10 mouse cellular contexts compared by ENCODE assay signal in the genomic region with DNA sequence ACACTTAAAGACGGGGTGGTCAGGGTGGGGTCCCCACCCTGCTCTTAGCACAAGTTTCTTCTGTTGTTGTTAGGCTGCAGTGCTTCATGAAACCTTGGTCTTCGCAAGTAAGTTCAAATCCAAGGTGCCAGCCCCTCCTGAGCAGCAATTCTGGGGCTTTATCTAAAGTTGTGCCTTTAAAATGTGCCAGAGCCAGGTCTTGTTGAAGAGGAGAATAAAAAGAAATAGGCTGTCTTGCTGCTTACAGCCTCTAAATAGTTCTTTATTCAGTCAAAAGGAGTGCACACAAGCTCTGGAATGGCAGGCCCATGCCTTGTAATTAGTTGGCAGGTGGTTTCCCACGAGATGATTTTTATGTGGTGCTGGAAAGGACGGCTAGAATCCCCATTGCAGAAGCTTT. TPM values are rescaled to one million over a fixed set of nuclear protein-coding genes. Genes with fewer than 3 reads are reported as not detected.
DNase-seq lines count a peak whose midpoint lies in the region; ATAC-seq and TF ChIP-seq lines count a peak whose summit lies in the region.
"Had no signal": no experiment of that assay in that cellular context is flagged by ENCODE, and none has a peak within 500 bp of the region (broad histone marks: within the 10 kb centered on the region; RNA-seq: fewer than 3 reads in every experiment).

No protein-coding gene starts in this region.

- H3K27me3 ChIP-seq in heart, embryonic 12.5 days (replicated peaks) = no peaks in the 10 kb centered on the region
- no peaks in the 10 kb centered on the region for H3K27me3 ChIP-seq in C2C12 (ENCODE audit: control insufficient read depth, insufficient read depth, insufficient read length)
- no peaks in the 10 kb centered on the region for H3K27me3 ChIP-seq in limb, embryonic 14.5 days (ENCODE audit: control insufficient read depth, insufficient read depth, low read length)
- no peaks in the 10 kb centered on the region for H3K27me3 ChIP-seq in thymus, adult 2 months (ENCODE audit: control insufficient read depth, insufficient read depth, low read length)

- peaks cover 27% of the 10 kb centered on the region for H3K4me1 ChIP-seq in heart, embryonic 12.5 days (replicated peaks)
- no peaks in the 10 kb centered on the region; the same call in 1 of the 2 replicates for H3K4me1 ChIP-seq in embryonic fibroblast, embryonic 13.5 days (ENCODE audit: control insufficient read depth, insufficient read depth, low read length)
- H3K4me1 ChIP-seq in limb, embryonic 14.5 days (ENCODE audit: control insufficient read depth, insufficient read depth, low read length) = peaks cover 16% of the 10 kb centered on the region
- peaks cover 14% of the 10 kb centered on the region for H3K4me1 ChIP-seq in thymus, adult 2 months (replicated peaks; ENCODE audit: control insufficient read depth, insufficient read depth, low read length)

- TF ChIP-seq POLR2A in embryonic fibroblast, embryonic 13.5 days (IDR thresholded peaks at IDR 0.05; ENCODE audit: low read depth, low read length) = no peak
- TF ChIP-seq POLR2A in limb, embryonic 14.5 days (IDR thresholded peaks at IDR 0.05; ENCODE audit: borderline replicate concordance, extremely low read depth, insufficient read depth, insufficient read length) = no peak
- TF ChIP-seq POLR2A in thymus, adult 2 months (IDR thresholded peaks at IDR 0.05; ENCODE audit: control insufficient read depth, extremely low read depth, insufficient read depth, low read length, poor library complexity) = no peak

- DNase-seq in heart, adult 9 months (ENCODE audit: low spot score in 2 of 2) = no peak
- no peak for DNase-seq in limb, embryonic 14.5 days (ENCODE audit: low spot score)
- DNase-seq in left cerebral cortex, adult 11 months (ENCODE audit: low spot score) = no peak
- DNase-seq in thymus, adult 2 months = no peak
- no peak for DNase-seq in adrenal gland, postnatal 25 days
- DNase-seq: thymus, adult 18-20 months had no signal

- peak overlapping the region; percentile 93; the same call in 1 of the 2 replicates for H3K4me3 ChIP-seq in heart, embryonic 12.5 days
- peak overlapping the region; percentile 93 for H3K4me3 ChIP-seq in C2C12 (ENCODE audit: insufficient read depth, poor library complexity, severe bottlenecking)
- peak overlapping the region; percentile 76 for H3K4me3 ChIP-seq in embryonic fibroblast, embryonic 13.5 days (ENCODE audit: insufficient read depth, low read length)
- peak overlapping the region; percentile 100; the same call in 1 of the 2 replicates for H3K4me3 ChIP-seq in limb, embryonic 14.5 days (replicated peaks; ENCODE audit: low read length)
- no peak overlapping the region for H3K4me3 ChIP-seq in thymus, adult 2 months (ENCODE audit: control insufficient read depth, insufficient read depth, low read length)

- no peaks in the 10 kb centered on the region for H3K9me3 ChIP-seq in heart, embryonic 12.5 days (replicated peaks)
- no peaks in the 10 kb centered on the region for H3K9me3 ChIP-seq in limb, embryonic 14.5 days (ENCODE audit: control insufficient read depth, low read length)

- no peak for TF ChIP-seq CTCF in C2C12 (IDR thresholded peaks at IDR 0.05; ENCODE audit: control insufficient read depth, insufficient read depth, insufficient read length)
- TF ChIP-seq CTCF in embryonic fibroblast, embryonic 13.5 days (IDR thresholded peaks at IDR 0.05; ENCODE audit: borderline replicate concordance, insufficient read depth, low read length) = no peak
- no peak for TF ChIP-seq CTCF in thymus, adult 2 months (IDR thresholded peaks at IDR 0.05; ENCODE audit: borderline replicate concordance, control insufficient read depth, extremely low read depth, insufficient read depth, low read length, poor library complexity)

- ATAC-seq in heart, embryonic 12.5 days (ENCODE audit: insufficient number of reproducible peaks, low FRiP score) = no peak
- ATAC-seq in limb, embryonic 14.5 days (ENCODE audit: low FRiP score, low read depth) = no peak

- peaks cover 50% of the 10 kb centered on the region for H3K79me2 ChIP-seq in C2C12 (ENCODE audit: control insufficient read depth, insufficient read depth)

- H3K9ac ChIP-seq in heart, embryonic 12.5 days = peak overlapping the region; percentile 99
- 0 out of 2 replicates have a peak overlapping the region, but pooled peaks have one; percentile 100 for H3K9ac ChIP-seq in limb, embryonic 14.5 days (ENCODE audit: low read depth, low read length, severe bottlenecking)

- no peak overlapping the region for H3K27ac ChIP-seq in heart, embryonic 12.5 days (ENCODE audit: poor library complexity, severe bottlenecking)
- H3K27ac ChIP-seq in embryonic fibroblast, embryonic 13.5 days (ENCODE audit: insufficient read depth, low read length) = no peak overlapping the region
- no peak overlapping the region for H3K27ac ChIP-seq in limb, embryonic 14.5 days (replicated peaks; ENCODE audit: low read depth, low read length)
- H3K27ac ChIP-seq in thymus, adult 2 months (ENCODE audit: control insufficient read depth, insufficient read depth, low read length) = no peak overlapping the region

- H3K79me3 ChIP-seq in C2C12 (ENCODE audit: low read depth) = peaks cover 38% of the 10 kb centered on the region

- H3ac ChIP-seq in C2C12 (ENCODE audit: control insufficient read depth, insufficient read length, low read depth) = peak overlapping the region; percentile 65

- 82% methylated on average over 4 of the region's 4 CpGs for WGBS in heart, embryonic 12.5 days
- WGBS in limb, embryonic 14.5 days = 51% methylated on average over 4 of the region's 4 CpGs
- WGBS in thymus, adult 2 months = 76% methylated on average over 4 of the region's 4 CpGs

- H3K4me2 ChIP-seq in heart, embryonic 12.5 days = 0 out of 2 replicates have a peak overlapping the region, but pooled peaks have one; percentile 85
- 0 out of 2 replicates have a peak overlapping the region, but pooled peaks have one; percentile 65 for H3K4me2 ChIP-seq in limb, embryonic 14.5 days (replicated peaks; ENCODE audit: low read depth, low read length, severe bottlenecking)

- peaks cover 61% of the 10 kb centered on the region for H3K36me3 ChIP-seq in heart, embryonic 12.5 days
- peaks cover 64% of the 10 kb centered on the region for H3K36me3 ChIP-seq in C2C12 (ENCODE audit: control insufficient read depth, insufficient read depth)
- peaks cover 59% of the 10 kb centered on the region for H3K36me3 ChIP-seq in limb, embryonic 14.5 days (ENCODE audit: control insufficient read depth, insufficient read depth, low read length)
- peaks cover 43% of the 10 kb centered on the region for H3K36me3 ChIP-seq in thymus, adult 2 months (ENCODE audit: control insufficient read depth, insufficient read depth, low read length)

TF ChIP-seq in C2C12, 6 proteins besides CTCF, POLR2A, EP300 and RAD21:
- TF ChIP-seq USF1 (IDR thresholded peaks at IDR 0.05; ENCODE audit: low read depth) = no peak
- TF ChIP-seq CEBPB (IDR thresholded peaks at IDR 0.05; ENCODE audit: low read depth) = no peak

RNA-seq across cellular contexts. Expression of a gene that starts 2.9 kb away (rescaled TPM):
- polyA plus RNA-seq in heart, embryonic 12.5 days (2016; fragmentation: Nextera tagmentation; extraction: Ambion mirVana) = 1,145 and 1,216 TPM in 2 replicates
- polyA plus RNA-seq in C2C12 (2012; fragmentation: generic; extraction: Trizol) = 3,185 TPM
- 1,421 and 1,560 TPM in 2 replicates for polyA plus RNA-seq in embryonic fibroblast, embryonic 13.5 days (2011; ENCODE audit: insufficient read length, low read depth, missing spikeins)
- 1,054 and 1,323 TPM in 2 replicates for polyA plus RNA-seq in limb, embryonic 14.5 days (2012; rRNA removed)
- 3,510 and 3,666 TPM in 2 replicates for polyA plus RNA-seq in limb, embryonic 14.5 days (2014; fragmentation: Nextera tagmentation; extraction: Ambion mirVana)
- 543 and 698 TPM in 2 replicates for polyA plus RNA-seq in thymus, adult 2 months (2012; rRNA removed)
- total RNA-seq in adrenal gland, postnatal 25 days (2021) = 564 and 876 TPM in 2 replicates

RNA-seq across cellular contexts. Expression of a gene that starts 10.1 kb away (rescaled TPM):
- polyA plus RNA-seq in heart, embryonic 12.5 days (2016; fragmentation: Nextera tagmentation; extraction: Ambion mirVana) = 0.15 TPM in 1 of 2 replicates, not detected in the other
- polyA plus RNA-seq in C2C12 (2012; fragmentation: generic; extraction: Trizol) = 0.09 TPM
- not detected in 2 replicates for polyA plus RNA-seq in embryonic fibroblast, embryonic 13.5 days (2011; ENCODE audit: insufficient read length, low read depth, missing spikeins)
- polyA plus RNA-seq in limb, embryonic 14.5 days (2012; rRNA removed) = 0.84 and 1.4 TPM in 2 replicates
- 0.26 and 0.37 TPM in 2 replicates for polyA plus RNA-seq in limb, embryonic 14.5 days (2014; fragmentation: Nextera tagmentation; extraction: Ambion mirVana)
- 38.2 and 44.0 TPM in 2 replicates for polyA plus RNA-seq in thymus, adult 2 months (2012; rRNA removed)
- 0.91 and 1.0 TPM in 2 replicates for total RNA-seq in adrenal gland, postnatal 25 days (2021)

RNA-seq across cellular contexts. Expression of a gene that starts 15.6 kb away (rescaled TPM):
- polyA plus RNA-seq in heart, embryonic 12.5 days (2016; fragmentation: Nextera tagmentation; extraction: Ambion mirVana) = 82.7 and 83.0 TPM in 2 replicates
- polyA plus RNA-seq in C2C12 (2012; fragmentation: generic; extraction: Trizol) = 84.4 TPM
- polyA plus RNA-seq in embryonic fibroblast, embryonic 13.5 days (2011; ENCODE audit: insufficient read length, low read depth, missing spikeins) = 65.6 and 68.7 TPM in 2 replicates
- 256 and 337 TPM in 2 replicates for polyA plus RNA-seq in limb, embryonic 14.5 days (2012; rRNA removed)
- 109 and 116 TPM in 2 replicates for polyA plus RNA-seq in limb, embryonic 14.5 days (2014; fragmentation: Nextera tagmentation; extraction: Ambion mirVana)
- polyA plus RNA-seq in thymus, adult 2 months (2012; rRNA removed) = 1,726 and 1,877 TPM in 2 replicates
- total RNA-seq in adrenal gland, postnatal 25 days (2021) = 126 and 138 TPM in 2 replicates

RNA-seq across cellular contexts. Expression of a gene that starts 17.2 kb away (rescaled TPM):
- polyA plus RNA-seq in heart, embryonic 12.5 days (2016; fragmentation: Nextera tagmentation; extraction: Ambion mirVana) = not detected in 2 replicates
- polyA plus RNA-seq in C2C12 (2012; fragmentation: generic; extraction: Trizol) = not detected
- polyA plus RNA-seq in embryonic fibroblast, embryonic 13.5 days (2011; ENCODE audit: insufficient read length, low read depth, missing spikeins) = not detected in 2 replicates
- polyA plus RNA-seq in limb, embryonic 14.5 days (2012; rRNA removed) = 0.04 TPM in 1 of 2 replicates, not detected in the other
- polyA plus RNA-seq in limb, embryonic 14.5 days (2014; fragmentation: Nextera tagmentation; extraction: Ambion mirVana) = 0.19 TPM in 1 of 2 replicates, not detected in the other
- not detected in 2 replicates for polyA plus RNA-seq in thymus, adult 2 months (2012; rRNA removed)
- not detected in 2 replicates for total RNA-seq in adrenal gland, postnatal 25 days (2021)
- total RNA-seq: left cerebral cortex, adult 18-20 months had no signal

RNA-seq across cellular contexts. Expression of a gene that starts 17.4 kb away (rescaled TPM):
- not detected in 2 replicates for polyA plus RNA-seq in heart, embryonic 12.5 days (2016; fragmentation: Nextera tagmentation; extraction: Ambion mirVana)
- polyA plus RNA-seq in C2C12 (2012; fragmentation: generic; extraction: Trizol) = not detected
- not detected in 2 replicates for polyA plus RNA-seq in embryonic fibroblast, embryonic 13.5 days (2011; ENCODE audit: insufficient read length, low read depth, missing spikeins)
- not detected in 2 replicates for polyA plus RNA-seq in limb, embryonic 14.5 days (2012; rRNA removed)
- polyA plus RNA-seq in limb, embryonic 14.5 days (2014; fragmentation: Nextera tagmentation; extraction: Ambion mirVana) = not detected in 2 replicates
- 0.15 TPM in 1 of 2 replicates, not detected in the other for polyA plus RNA-seq in thymus, adult 2 months (2012; rRNA removed)
- total RNA-seq in adrenal gland, postnatal 25 days (2021) = not detected in 2 replicates
- total RNA-seq: left cerebral cortex, adult 18-20 months had no signal

Comparison
In these comparisons a context has a peak if more than half of its experiments do, and no peak if none do; other contexts are left out.
1. RNA of a gene that starts 10.1 kb away (polyA plus RNA-seq): 38.2 to 44.0 TPM in thymus, adult 2 months; 0.26 to 1.4 TPM in limb, embryonic 14.5 days, 0.15 TPM in heart, embryonic 12.5 days, not detected in embryonic fibroblast, embryonic 13.5 days and 0.09 TPM in C2C12 (single experiment); every median in the first group is over 10 times any median in the second.